Mouse (Mus musculus): ENCODE measurements around the gene Utp6. TPM values are rescaled to one million over a fixed set of nuclear protein-coding genes. Genes with fewer than 3 reads are reported as not detected.

The Utp6 gene
- polyA plus RNA-seq, 1 experiment = 2.7 TPM

GRCm38 (mm10) chr11:79962877-79963183 is 640 bp upstream of the Utp6 start:
- peaks cover 6% of the 10 kb centered on the region for H3K36me3 ChIP-seq (ENCODE audit: control insufficient read depth, insufficient read depth, low read length)
- H3K4me3 ChIP-seq (ENCODE audit: extremely low read depth, insufficient read depth, insufficient read length) = peak overlapping the region; percentile 73
- H3K27ac ChIP-seq (ENCODE audit: insufficient read depth, low read length) = peak overlapping the region; percentile 46; the same call in 1 of the 2 replicates
- TF ChIP-seq CTCF (IDR thresholded peaks at IDR 0.05; ENCODE audit: extremely low read depth, insufficient read depth, insufficient read length, insufficient replicate concordance) (no peak), POLR2A (IDR thresholded peaks at IDR 0.05; ENCODE audit: low read depth, low read length) (no peak)
- H3K27me3 ChIP-seq (ENCODE audit: control insufficient read depth, insufficient read depth, low read length) = no peaks in the 10 kb centered on the region
- H3K4me1 ChIP-seq (ENCODE audit: control insufficient read depth, insufficient read depth, insufficient read length) = no peaks in the 10 kb centered on the region; the same call in none of the 2 replicates
- WGBS = under 1% methylated on average over 9 of the region's 9 CpGs
- DNase-seq (ENCODE audit: low read depth in 1 of 2, low spot score in 2 of 2) = no peak

GRCm38 (mm10) chr11:79961346-79962124 is 655 bp downstream of the Utp6 start:
- no peaks in the 10 kb centered on the region; the same call in none of the 2 replicates for H3K4me1 ChIP-seq (ENCODE audit: control insufficient read depth, insufficient read depth, insufficient read length)
- no peaks in the 10 kb centered on the region for H3K27me3 ChIP-seq (ENCODE audit: control insufficient read depth, insufficient read depth, low read length)
- DNase-seq (ENCODE audit: low read depth in 1 of 2, low spot score in 2 of 2) = no peak
- no peak for TF ChIP-seq POLR2A (IDR thresholded peaks at IDR 0.05; ENCODE audit: low read depth, low read length)
- TF ChIP-seq CTCF (IDR thresholded peaks at IDR 0.05; ENCODE audit: extremely low read depth, insufficient read depth, insufficient read length, insufficient replicate concordance) = no peak
- 9% methylated on average over 27 of the region's 27 CpGs for WGBS
- peaks cover 13% of the 10 kb centered on the region for H3K36me3 ChIP-seq (ENCODE audit: control insufficient read depth, insufficient read depth, low read length)
- no peak overlapping the region for H3K27ac ChIP-seq (ENCODE audit: insufficient read depth, low read length)
- peak overlapping the region; percentile 88 for H3K4me3 ChIP-seq (ENCODE audit: extremely low read depth, insufficient read depth, insufficient read length)

- Histone ChIP-seq H3K27me3 (ENCODE audit: control insufficient read depth, insufficient read depth, low read length) (no peaks in the 10 kb centered on the region), H3K36me3 (ENCODE audit: control insufficient read depth, insufficient read depth, low read length) (peaks cover 49% of the 10 kb centered on the region), H3K4me1 (ENCODE audit: control insufficient read depth, insufficient read depth, insufficient read length) (no peaks in the 10 kb centered on the region), H3K4me3 (ENCODE audit: extremely low read depth, insufficient read depth, insufficient read length) (no peak overlapping the region), H3K27ac (ENCODE audit: insufficient read depth, low read length) (no peak overlapping the region)
- no peak for DNase-seq (ENCODE audit: low read depth in 1 of 2, low spot score in 2 of 2)
- TF ChIP-seq POLR2A (IDR thresholded peaks at IDR 0.05; ENCODE audit: low read depth, low read length) (no peak), CTCF (IDR thresholded peaks at IDR 0.05; ENCODE audit: extremely low read depth, insufficient read depth, insufficient read length, insufficient replicate concordance) (no peak)
- WGBS = 97% methylated on average over 3 of the region's 3 CpGs
Measured at GRCm38 (mm10) chr11:79947265-79947664, 14.9 kb downstream of the Utp6 start.

- peaks cover 44% of the 10 kb centered on the region for H3K36me3 ChIP-seq (ENCODE audit: control insufficient read depth, insufficient read depth, low read length)
- DNase-seq (ENCODE audit: low read depth in 1 of 2, low spot score in 2 of 2) = no peak
- 88% methylated on average over 7 of the region's 7 CpGs for WGBS
Measured at GRCm38 (mm10) chr11:79943601-79944000, 18.6 kb downstream of the Utp6 start.

GRCm38 (mm10) chr11:79943136-79943535 is 19.1 kb downstream of the Utp6 start:
- TF ChIP-seq POLR2A (IDR thresholded peaks at IDR 0.05; ENCODE audit: low read depth, low read length) (no peak), CTCF (IDR thresholded peaks at IDR 0.05; ENCODE audit: extremely low read depth, insufficient read depth, insufficient read length, insufficient replicate concordance) (no peak)
- H3K27ac ChIP-seq (ENCODE audit: insufficient read depth, low read length) = no peak overlapping the region
- no peaks in the 10 kb centered on the region for H3K27me3 ChIP-seq (ENCODE audit: control insufficient read depth, insufficient read depth, low read length)
- WGBS = 92% methylated on average over 8 of the region's 8 CpGs
- H3K4me3 ChIP-seq (ENCODE audit: extremely low read depth, insufficient read depth, insufficient read length) = no peak overlapping the region
- no peak for DNase-seq (ENCODE audit: low read depth in 1 of 2, low spot score in 2 of 2)
- no peaks in the 10 kb centered on the region for H3K4me1 ChIP-seq (ENCODE audit: control insufficient read depth, insufficient read depth, insufficient read length)
- H3K36me3 ChIP-seq (ENCODE audit: control insufficient read depth, insufficient read depth, low read length) = peaks cover 42% of the 10 kb centered on the region

More at GRCm38 (mm10) chr11:79943601-79944000, 18.6 kb downstream of the Utp6 start:
- H3K4me3 ChIP-seq (ENCODE audit: extremely low read depth, insufficient read depth, insufficient read length) = no peak overlapping the region
- H3K27me3 ChIP-seq (ENCODE audit: control insufficient read depth, insufficient read depth, low read length) = no peaks in the 10 kb centered on the region
- TF ChIP-seq POLR2A (IDR thresholded peaks at IDR 0.05; ENCODE audit: low read depth, low read length) = no peak
- no peak for TF ChIP-seq CTCF (IDR thresholded peaks at IDR 0.05; ENCODE audit: extremely low read depth, insufficient read depth, insufficient read length, insufficient replicate concordance)
- no peak overlapping the region for H3K27ac ChIP-seq (ENCODE audit: insufficient read depth, low read length)
- no peaks in the 10 kb centered on the region for H3K4me1 ChIP-seq (ENCODE audit: control insufficient read depth, insufficient read depth, insufficient read length)

- H3K4me3 ChIP-seq (ENCODE audit: extremely low read depth, insufficient read depth, insufficient read length) = no peak overlapping the region
- TF ChIP-seq POLR2A (IDR thresholded peaks at IDR 0.05; ENCODE audit: low read depth, low read length) = no peak
- TF ChIP-seq CTCF (IDR thresholded peaks at IDR 0.05; ENCODE audit: extremely low read depth, insufficient read depth, insufficient read length, insufficient replicate concordance) = no peak
- H3K36me3 ChIP-seq (ENCODE audit: control insufficient read depth, insufficient read depth, low read length) = peaks cover 24% of the 10 kb centered on the region
- DNase-seq (ENCODE audit: low read depth in 1 of 2, low spot score in 2 of 2) = no peak
- WGBS = 91% methylated on average over 9 of the region's 9 CpGs
- no peaks in the 10 kb centered on the region for H3K27me3 ChIP-seq (ENCODE audit: control insufficient read depth, insufficient read depth, low read length)
- H3K4me1 ChIP-seq (ENCODE audit: control insufficient read depth, insufficient read depth, insufficient read length) = no peaks in the 10 kb centered on the region
- H3K27ac ChIP-seq (ENCODE audit: insufficient read depth, low read length) = no peak overlapping the region
Measured at GRCm38 (mm10) chr11:79935766-79936165, 26.4 kb downstream of the Utp6 start.

- Histone ChIP-seq H3K4me1 (ENCODE audit: control insufficient read depth, insufficient read depth, insufficient read length) (no peaks in the 10 kb centered on the region), H3K36me3 (ENCODE audit: control insufficient read depth, insufficient read depth, low read length) (no peaks in the 10 kb centered on the region), H3K27me3 (ENCODE audit: control insufficient read depth, insufficient read depth, low read length) (no peaks in the 10 kb centered on the region), H3K27ac (ENCODE audit: insufficient read depth, low read length) (no peak overlapping the region), H3K4me3 (ENCODE audit: extremely low read depth, insufficient read depth, insufficient read length) (no peak overlapping the region)
- 76% methylated on average over 1 of the region's 1 CpGs for WGBS
- DNase-seq (ENCODE audit: low read depth in 1 of 2, low spot score in 2 of 2) = no peak
- TF ChIP-seq POLR2A (IDR thresholded peaks at IDR 0.05; ENCODE audit: low read depth, low read length) (no peak), CTCF (IDR thresholded peaks at IDR 0.05; ENCODE audit: extremely low read depth, insufficient read depth, insufficient read length, insufficient replicate concordance) (no peak)
Measured at GRCm38 (mm10) chr11:79922766-79923165, 39.4 kb downstream of the Utp6 start.

All from spleen, adult 2 months (tissue).